Mouse (Mus musculus): ENCODE data around the gene Ikbip.

DNA sequence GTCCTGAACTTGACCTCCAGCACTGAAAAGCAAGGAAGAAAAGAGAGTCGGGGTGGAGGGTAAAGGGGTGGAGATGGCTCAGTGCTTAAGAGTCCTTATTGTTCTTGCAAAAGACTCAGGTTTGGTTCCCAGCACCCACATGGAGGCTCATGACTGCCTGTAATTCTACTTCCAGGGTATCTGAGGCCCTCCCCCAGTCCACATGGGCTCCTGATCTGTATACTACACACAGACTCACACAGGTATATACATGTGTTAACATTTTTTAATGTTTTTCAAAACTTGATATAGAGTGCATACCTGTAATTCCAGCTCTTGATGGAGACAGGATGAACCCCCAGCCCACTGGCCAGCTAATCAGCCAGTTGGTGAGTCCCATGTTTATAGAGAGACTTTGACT, 17.4 kb downstream of the Ikbip start:
- TF ChIP-seq POLR2A (IDR thresholded peaks at IDR 0.05; ENCODE audit: insufficient read depth, low read depth, low read length) (no peak), CTCF (IDR thresholded peaks at IDR 0.05) (no peak), EP300 (IDR thresholded peaks at IDR 0.05; ENCODE audit: insufficient read depth, low read depth, low read length) (no peak)

All from heart, adult 2 months (tissue).